Mouse (Mus musculus): ENCODE measurements around the gene Pdpk1. TPM values are rescaled to one million over a fixed set of nuclear protein-coding genes. Genes with fewer than 3 reads are reported as not detected.

Pdpk1 gene
- total RNA-seq, 2 experiments from 2014 or later: 31.2 to 40.1 TPM

GRCm38 (mm10) chr17:24037844-24038243 is 112.9 kb downstream of the Pdpk1 start, which contains the start of gene Prss27:
TSS of gene Prss27 (plus strand) at chr17:24038144.
- no peak for DNase-seq (ENCODE audit: low spot score)

- DNase-seq (ENCODE audit: low spot score): no peak
These were observed 113.4 kb downstream of the Pdpk1 start for GRCm38 (mm10) chr17:24037360-24037759.

- no peak for DNase-seq (ENCODE audit: low spot score)
These were observed 113.8 kb downstream of the Pdpk1 start for GRCm38 (mm10) chr17:24036954-24037353.

- no peak for DNase-seq (ENCODE audit: low spot score)
These were observed 115.6 kb downstream of the Pdpk1 start for GRCm38 (mm10) chr17:24035087-24035486.

GRCm38 (mm10) chr17:24030551-24030950 is 120.2 kb downstream of the Pdpk1 start:
- DNase-seq (ENCODE audit: low spot score): no peak

GRCm38 (mm10) chr17:24029477-24029876 is 121.2 kb downstream of the Pdpk1 start:
- no peak for DNase-seq (ENCODE audit: low spot score)

Other genes starting within 250 kb of the Pdpk1 start
- gene Dcpp3, start 233.5 kb downstream of the Pdpk1 start, total RNA-seq (2021): not detected
- gene Sbp, start 209.3 kb downstream of the Pdpk1 start, total RNA-seq (2021): not detected
- gene Sbpl, start 195.7 kb downstream of the Pdpk1 start, total RNA-seq (2021): not detected
- gene Prss30, start 170.4 kb downstream of the Pdpk1 start, total RNA-seq (2021): not detected
- not detected for gene Prss22, start 152.8 kb downstream of the Pdpk1 start, total RNA-seq (2021)
- not detected for gene Prss27, start 112.8 kb downstream of the Pdpk1 start, total RNA-seq (2021)
- gene Kctd5, start 77.4 kb downstream of the Pdpk1 start, total RNA-seq (2021): 1 to 10 TPM; 6.1 to 7.8 TPM
- gene Amdhd2, start 12.8 kb upstream of the Pdpk1 start, total RNA-seq (2021): 1 to 10 TPM; 9.1 to 9.2 TPM
- 100 to 1,000 TPM; 151 to 164 TPM for gene Atp6v0c, start 18.8 kb upstream of the Pdpk1 start, total RNA-seq (2021)
- gene Tbc1d24, start 54.6 kb upstream of the Pdpk1 start, total RNA-seq (2021): 1 to 10 TPM; 4.2 to 5.5 TPM
- gene Ntn3, start 58.6 kb upstream of the Pdpk1 start, total RNA-seq (2021): under 1 TPM; 0.21 to 0.31 TPM
- gene Tedc2, start 69.9 kb upstream of the Pdpk1 start, total RNA-seq (2021): 1 to 10 TPM; 1.2 to 1.5 TPM
- under 1 TPM; 0.25 to 0.50 TPM for gene Ccnf, start 100.6 kb upstream of the Pdpk1 start, total RNA-seq (2021)
- not detected for gene Abca17, start 200.1 kb upstream of the Pdpk1 start, total RNA-seq (2021)
- 1 to 10 TPM; 6.9 to 7.1 TPM for gene Abca3, start 201.0 kb upstream of the Pdpk1 start, total RNA-seq (2021)